Mouse (Mus musculus): ENCODE results near the gene Bend6.

GRCm38 (mm10) chr1:33907421-33908190, at the start of gene Bend6:
- TF ChIP-seq CTCF (IDR thresholded peaks at IDR 0.05; ENCODE audit: low read depth, low read length): no peak
- no peak for TF ChIP-seq POLR2A (IDR thresholded peaks at IDR 0.05; ENCODE audit: borderline replicate concordance, low read depth, low read length)
